Mouse (Mus musculus) CH12.LX (cell line): ENCODE measurements around the gene Tbcel. TPM values are rescaled to one million over a fixed set of nuclear protein-coding genes. Genes with fewer than 3 reads are reported as not detected.

Source experiments
- DNase-seq: peaks from one replicate; pipeline ENCODE4 v3.0.0-alpha.2; 2013; ENCODE audit errors: extremely low read depth
- H3K27ac ChIP-seq: 2 replicates; pipeline ENCODE4 v1.5.1; 2012; ENCODE audit warnings: low read depth, mild to moderate bottlenecking, control low read depth, moderate library complexity; ENCODE audit not compliant: insufficient read depth
- H3K27me3 ChIP-seq: replicated peaks from 2 replicates; pipeline ENCODE3; 2012; ENCODE audit warnings: inconsistent platforms
- H3K36me3 ChIP-seq, 2 experiments: replicated peaks in 1 of 2; 2 replicates each; pipeline versions ENCODE3 to v1.6.1; 2012; ENCODE audit warnings: inconsistent platforms in 1 of 2, low read length in 1 of 2, mild to moderate bottlenecking in 1 of 2, mixed read lengths in 1 of 2, moderate library complexity in 1 of 2; ENCODE audit not compliant: control insufficient read depth in 1 of 2, insufficient read depth in 1 of 2
- H3K4me1 ChIP-seq, 2 experiments: 2 replicates each; pipeline ENCODE4 v1.6.1; 2012; ENCODE audit warnings: inconsistent platforms in 1 of 2, moderate library complexity in 1 of 2; ENCODE audit not compliant: insufficient read depth in 2 of 2, control insufficient read depth in 1 of 2
- H3K4me2 ChIP-seq: 2 replicates; pipeline ENCODE4 v1.6.1; 2012; ENCODE audit warnings: low read depth, mild to moderate bottlenecking, control low read depth; ENCODE audit not compliant: poor library complexity, insufficient read depth, severe bottlenecking
- H3K4me3 ChIP-seq, 3 experiments: fragments of 150-350 bp in 1 of 3; sonication (generic) in 1 of 3; replicated peaks in 1 of 3; 2 replicates each; pipeline versions ENCODE3 to v1.5.1; 2011 to 2012; ENCODE audit warnings: low read depth in 2 of 3, low read length in 2 of 3, mild to moderate bottlenecking in 2 of 3, moderate library complexity in 2 of 3, control low read depth in 1 of 3, improper control_type of control experiment in 1 of 3, inconsistent platforms in 1 of 3, mixed read lengths in 1 of 3; ENCODE audit not compliant: poor library complexity in 1 of 3
- H3K79me2 ChIP-seq: replicated peaks from 2 replicates; pipeline ENCODE4 v1.6.1; 2012; ENCODE audit warnings: mild to moderate bottlenecking, moderate library complexity; ENCODE audit not compliant: control insufficient read depth, poor library complexity, insufficient read depth, severe bottlenecking; ENCODE audit errors: extremely low read depth
- H3K9ac ChIP-seq: 2 replicates; pipeline ENCODE4 v1.6.1; 2012; ENCODE audit warnings: low read depth, mild to moderate bottlenecking, control low read depth, moderate library complexity; ENCODE audit not compliant: insufficient read depth
- H3K9me3 ChIP-seq: replicated peaks from 2 replicates; pipeline ENCODE3; 2012; ENCODE audit warnings: low read length, inconsistent platforms, mixed read lengths
- CTCF ChIP-seq, 2 experiments: IDR thresholded peaks in 1 of 2; conservative IDR thresholded peaks in 1 of 2; 2 replicates each; pipeline ENCODE4 v1.5.1; 2011 to 2012; ENCODE audit warnings: low read depth in 2 of 2, low read length in 2 of 2, improper control_type of control experiment in 1 of 2, inconsistent platforms in 1 of 2, mild to moderate bottlenecking in 1 of 2, moderate library complexity in 1 of 2
- ETS1 ChIP-seq: conservative IDR thresholded peaks from 2 replicates; pipeline ENCODE4 v1.6.1; 2012; ENCODE audit warnings: low read depth, mild to moderate bottlenecking, inconsistent platforms, low read length, improper control_type of control experiment, moderate library complexity
- GABPA ChIP-seq: IDR thresholded peaks from 2 replicates; pipeline ENCODE4 v1.6.1; 2012; ENCODE audit warnings: low read depth, low read length, improper control_type of control experiment, inconsistent platforms; ENCODE audit not compliant: insufficient replicate concordance
- MAFK ChIP-seq: IDR thresholded peaks from 2 replicates; pipeline ENCODE4 v1.6.1; 2011; ENCODE audit warnings: low read length, improper control_type of control experiment; ENCODE audit not compliant: insufficient replicate concordance
- MAX ChIP-seq: IDR thresholded peaks from 2 replicates; pipeline ENCODE4 v1.6.1; 2011; ENCODE audit warnings: low read length, improper control_type of control experiment
- MAZ ChIP-seq: IDR thresholded peaks from 2 replicates; pipeline ENCODE4 v1.6.1; 2012; ENCODE audit warnings: low read depth, mild to moderate bottlenecking, inconsistent platforms, low read length, improper control_type of control experiment, moderate library complexity
- MEF2A ChIP-seq: IDR thresholded peaks from 2 replicates; pipeline ENCODE4 v1.6.1; 2014; ENCODE audit warnings: low read depth, mild to moderate bottlenecking, inconsistent platforms, low read length, improper control_type of control experiment, borderline replicate concordance
- MYC ChIP-seq: IDR thresholded peaks from 2 replicates; pipeline ENCODE4 v1.6.1; 2011; ENCODE audit warnings: low read depth, mild to moderate bottlenecking, improper control_type of control experiment, low read length
- PAX5 ChIP-seq: IDR thresholded peaks from 2 replicates; pipeline ENCODE4 v1.6.1; 2012; ENCODE audit warnings: low read length, inconsistent platforms, mixed read lengths
- POLR2AphosphoS2 ChIP-seq: IDR thresholded peaks from 2 replicates; pipeline ENCODE4 v1.6.1; 2011; ENCODE audit warnings: low read depth, low read length, improper control_type of control experiment
- RAD21 ChIP-seq: IDR thresholded peaks from 2 replicates; pipeline ENCODE4 v1.6.1; 2011; ENCODE audit warnings: low read depth, mild to moderate bottlenecking, low read length, improper control_type of control experiment, moderate library complexity
- RCOR1 ChIP-seq: conservative IDR thresholded peaks from 2 replicates; pipeline ENCODE4 v1.6.1; 2012; ENCODE audit warnings: low read depth, mild to moderate bottlenecking, inconsistent platforms, low read length, improper control_type of control experiment
- TBP ChIP-seq: conservative IDR thresholded peaks from 2 replicates; pipeline ENCODE4 v1.6.1; 2011; ENCODE audit warnings: low read depth, low read length, improper control_type of control experiment
- USF2 ChIP-seq: conservative IDR thresholded peaks from 2 replicates; pipeline ENCODE4 v1.6.1; 2011; ENCODE audit warnings: low read depth, low read length, improper control_type of control experiment
- dilution Hi-C: fragments of 300-500 bp; cut with MboI; formaldehyde crosslinking; loops from 2 replicates; pipeline ENCODE4 v1.14.3; 2020; ENCODE audit warnings: low sequenced_read_pairs; ENCODE audit not compliant: extremely low pct_unique_long_range_greater_than_20kb, extremely low pct_ligation_motif_present
- in situ Hi-C: fragments of 300-500 bp; cut with MboI; formaldehyde crosslinking; loops from 3 replicates; pipeline ENCODE4 v1.14.3; 2019; ENCODE audit warnings: low sequenced_read_pairs, low pct_ligation_motif_present, low pct_unique_long_range_greater_than_20kb, mixed read lengths
- polyA plus RNA-seq: library from polyadenylated mRNA; unstranded; fragments of >175 nt; gene quantifications from 2 replicates; pipeline ENCODE4 v1.2.1, GENCODE M21; 2012; ENCODE audit warnings: low read depth; ENCODE audit not compliant: insufficient read length
- total RNA-seq, 2 experiments: library from RNA; depleted of rRNA; stranded (reverse); fragments of 300-350 nt in 1 of 2; fragments of >200 nt in 1 of 2; gene quantifications; 2 replicates each; pipeline ENCODE4 v1.2.3; 2012 to 2014

Tbcel gene
- total and polyA plus RNA-seq, 3 experiments: 5.3 to 10.0 (median 5.9) TPM

DNA sequence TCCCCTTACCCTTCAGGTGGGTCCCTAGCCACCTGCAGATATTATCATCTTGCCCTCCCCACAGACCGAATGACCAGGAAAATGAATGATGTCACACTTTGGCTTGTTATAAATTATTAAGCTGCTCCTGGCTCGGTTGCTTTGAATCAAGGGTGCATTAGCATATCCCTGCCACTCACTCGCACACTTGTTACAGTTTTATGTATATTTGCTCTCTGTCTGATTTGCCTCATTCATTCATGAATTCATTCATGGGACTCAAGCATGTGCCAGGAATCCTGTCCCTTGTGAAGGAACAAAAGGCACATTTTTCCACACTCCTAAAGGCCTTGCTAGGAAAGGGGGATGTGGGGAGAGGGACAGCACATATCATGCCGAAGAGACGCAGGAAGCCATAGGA lies 5.5 kb upstream of the Tbcel start:
- Histone ChIP-seq H3K79me2 (no peaks in the 10 kb centered on the region), H3K9ac (no peak overlapping the region), H3K36me3 (no peaks in the 10 kb centered on the region), H3K4me1 (no peaks in the 10 kb centered on the region), H3K4me2 (no peak overlapping the region), H3K4me3 (no peak overlapping the region), H3K27ac (no peak overlapping the region), H3K27me3 (peaks cover 4% of the 10 kb centered on the region), H3K9me3 (no peaks in the 10 kb centered on the region)
- DNase-seq: no peak
- dilution Hi-C loops: no loop called here
- in situ Hi-C loops: no loop called here
- no peak for TF ChIP-seq MYC
- TF ChIP-seq TBP: no peak

DNA sequence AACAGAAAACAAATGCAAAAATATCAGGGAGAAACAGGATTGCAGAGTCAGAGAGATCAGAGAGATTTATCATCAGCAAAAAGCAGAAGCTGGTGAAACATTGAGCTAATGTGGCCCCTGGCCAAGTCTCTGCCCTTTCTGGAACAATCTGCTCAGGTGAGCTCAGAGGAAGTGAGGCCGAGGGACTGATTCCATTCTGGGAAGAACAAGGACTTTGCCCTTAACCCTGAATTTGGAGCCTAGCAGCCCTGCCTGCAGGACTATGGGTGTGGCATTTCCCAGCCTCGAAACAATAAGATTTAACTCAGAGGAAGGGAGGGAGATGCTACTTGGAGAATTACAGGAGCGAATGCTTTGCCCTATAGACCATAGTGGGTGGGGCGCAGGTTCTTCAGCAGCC lies 4.7 kb upstream of the Tbcel start:
- Histone ChIP-seq H3K79me2 (no peaks in the 10 kb centered on the region), H3K4me3 (no peak overlapping the region), H3K4me1 (no peaks in the 10 kb centered on the region), H3K9ac (no peak overlapping the region)
- in situ Hi-C loops: no loop called here
- TF ChIP-seq CTCF (conservative IDR thresholded peaks at IDR 0.05 in 1 of 2, IDR thresholded peaks at IDR 0.05 in 1 of 2; ENCODE audit: low read depth in 2 of 2, low read length in 2 of 2) (no peak), RCOR1 (no peak), GABPA (no peak), RAD21 (no peak), MEF2A (no peak)
- TF ChIP-seq, all 38 proteins: peak for 0
- H3K9me3 ChIP-seq: no peaks in the 10 kb centered on the region
- no peaks in the 10 kb centered on the region for H3K36me3 ChIP-seq
- no peak for DNase-seq
- H3K27ac ChIP-seq: no peak overlapping the region
- no peak overlapping the region for H3K4me2 ChIP-seq
- peaks cover 7% of the 10 kb centered on the region for H3K27me3 ChIP-seq
- dilution Hi-C loops: no loop called here

DNA sequence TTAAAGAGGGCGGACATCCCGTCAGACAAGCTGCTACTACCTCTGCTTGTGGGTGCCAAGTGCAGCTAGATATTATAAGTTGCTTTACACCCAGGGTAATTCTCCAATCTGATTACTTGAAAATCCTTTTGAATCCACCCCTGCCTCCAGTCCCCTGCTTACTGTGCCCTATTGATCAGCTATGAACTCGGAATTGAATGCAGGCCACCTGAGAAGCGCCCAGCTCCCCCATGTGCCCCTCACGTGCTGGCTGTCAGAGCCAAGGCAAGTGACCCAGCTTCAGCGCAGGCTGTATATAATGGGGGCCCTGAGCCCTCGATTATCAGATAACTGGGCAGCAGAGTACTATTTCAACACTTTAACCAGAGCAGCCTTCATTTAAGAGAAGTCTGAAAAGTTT lies 626 bp upstream of the Tbcel start:
- H3K4me2 ChIP-seq: no peak overlapping the region
- TF ChIP-seq MAZ (no peak), MAFK (no peak), MAX (no peak), USF2 (no peak), PAX5 (no peak), POLR2AphosphoS2 (no peak), ETS1 (no peak)
- TF ChIP-seq, all 38 proteins: peak for 0
- peaks cover 17% of the 10 kb centered on the region for H3K27me3 ChIP-seq
- dilution Hi-C loops (no loop called here), in situ Hi-C loops (no loop called here)
- H3K79me2 ChIP-seq: no peaks in the 10 kb centered on the region
- no peak overlapping the region for H3K9ac ChIP-seq
- H3K4me1 ChIP-seq: no peaks in the 10 kb centered on the region
- H3K9me3 ChIP-seq: no peaks in the 10 kb centered on the region
- H3K27ac ChIP-seq: no peak overlapping the region
- no peaks in the 10 kb centered on the region for H3K36me3 ChIP-seq
- no peak for DNase-seq
- no peak overlapping the region for H3K4me3 ChIP-seq
